Mouse (Mus musculus) large intestine, adult 2 months (tissue): ENCODE data around the gene Hs3st6. TPM values are rescaled to one million over a fixed set of nuclear protein-coding genes. Genes with fewer than 3 reads are reported as not detected.
A peak's percentile ranks its signal among the peaks of the same experiment; 100 is the strongest.

Source experiments
- DNase-seq: peaks from one replicate; pipeline ENCODE4 v3.0.0-alpha.2; 2012; ENCODE audit warnings: low read depth, low spot score
- WGBS: fragments of 180-500 bp; shearing (Covaris S2); methylation state at CpG from one replicate; pipeline ENCODE4 v1.1.7; 2018; 5-methylcytosine and 5-hydroxymethylcytosine counted together
- polyA plus RNA-seq: library from polyadenylated mRNA; depleted of rRNA; stranded (reverse); fragments of >200 nt; gene quantifications from 2 replicates; pipeline ENCODE4 v1.2.3, GENCODE M21; 2012

Hs3st6 gene
- polyA plus RNA-seq, 1 experiment = 0.98 TPM

- no peak for DNase-seq
- WGBS = 71% methylated on average over 3 of the region's 3 CpGs
Measured at GRCm38 (mm10) chr17:24725637-24726390, 27.0 kb upstream of the Hs3st6 start.

GRCm38 (mm10) chr17:24727618-24728017, 25.2 kb upstream of the Hs3st6 start, which contains the start of gene Rpl3l:
Rpl3l (plus strand) TSS chr17:24727820.
- no peak for DNase-seq
- 61% methylated on average over 2 of the region's 2 CpGs for WGBS

GRCm38 (mm10) chr17:24728184-24728583, 24.6 kb upstream of the Hs3st6 start:
- no peak for DNase-seq
- WGBS = 66% methylated on average over 17 of the region's 17 CpGs

- no peak for DNase-seq
- WGBS = 59% methylated on average over 6 of the region's 6 CpGs
Measured at GRCm38 (mm10) chr17:24729067-24729466, 23.7 kb upstream of the Hs3st6 start.

- WGBS = 81% methylated on average over 14 of the region's 14 CpGs
- DNase-seq = no peak
Measured at GRCm38 (mm10) chr17:24730787-24731186, 22.0 kb upstream of the Hs3st6 start.

- DNase-seq = no peak
- 83% methylated on average over 12 of the region's 12 CpGs for WGBS
Measured at GRCm38 (mm10) chr17:24732233-24732935, 20.4 kb upstream of the Hs3st6 start.

- WGBS = 88% methylated on average over 21 of the region's 21 CpGs
- DNase-seq = no peak
Measured at GRCm38 (mm10) chr17:24733434-24734050, 19.2 kb upstream of the Hs3st6 start.

GRCm38 (mm10) chr17:24734513-24734912, 18.3 kb upstream of the Hs3st6 start:
- DNase-seq = no peak
- 82% methylated on average over 1 of the region's 1 CpGs for WGBS

- DNase-seq = no peak
- WGBS = 90% methylated on average over 7 of the region's 7 CpGs
Measured at GRCm38 (mm10) chr17:24735446-24735845, 17.3 kb upstream of the Hs3st6 start.

GRCm38 (mm10) chr17:24736330-24737051, 16.3 kb upstream of the Hs3st6 start, which contains the start of gene Msrb1:
Msrb1 (plus strand) TSS chr17:24736642.
- 2% methylated on average over 29 of the region's 29 CpGs for WGBS
- DNase-seq = peak; percentile 100

GRCm38 (mm10) chr17:24737135-24737810, 15.5 kb upstream of the Hs3st6 start:
- WGBS = 13% methylated on average over 8 of the region's 8 CpGs
- no peak for DNase-seq

GRCm38 (mm10) chr17:24738238-24738637, 14.6 kb upstream of the Hs3st6 start:
- DNase-seq = peak; percentile 63
- WGBS = 33% methylated on average over 4 of the region's 4 CpGs

GRCm38 (mm10) chr17:24739926-24740325, 12.9 kb upstream of the Hs3st6 start:
- no peak for DNase-seq
- 37% methylated on average over 8 of the region's 8 CpGs for WGBS

- no peak for DNase-seq
- 59% methylated on average over 8 of the region's 8 CpGs for WGBS
Measured at GRCm38 (mm10) chr17:24742307-24742706, 10.5 kb upstream of the Hs3st6 start.

- 75% methylated on average over 5 of the region's 5 CpGs for WGBS
- no peak for DNase-seq
Measured at GRCm38 (mm10) chr17:24743896-24744295, 8.9 kb upstream of the Hs3st6 start.

- WGBS = 82% methylated on average over 3 of the region's 3 CpGs
- DNase-seq = no peak
Measured at GRCm38 (mm10) chr17:24744381-24744780, 8.4 kb upstream of the Hs3st6 start.

GRCm38 (mm10) chr17:24745526-24746497, 7.0 kb upstream of the Hs3st6 start:
- 22% methylated on average over 7 of the region's 7 CpGs for WGBS

GRCm38 (mm10) chr17:24746986-24747385, 5.8 kb upstream of the Hs3st6 start:
- DNase-seq = no peak
- WGBS = 60% methylated on average over 4 of the region's 4 CpGs

More at GRCm38 (mm10) chr17:24745526-24746497, 7.0 kb upstream of the Hs3st6 start:
- peak; percentile 69 for DNase-seq
